Mouse (Mus musculus): ENCODE results near the gene Sectm1a.

- no peak for TF ChIP-seq MAX (IDR thresholded peaks at IDR 0.05)
- TF ChIP-seq MYOG (IDR thresholded peaks at IDR 0.05; ENCODE audit: control insufficient read depth, extremely low read depth, insufficient read length), result no peak
- no peak for TF ChIP-seq CTCF (IDR thresholded peaks at IDR 0.05; ENCODE audit: control insufficient read depth, insufficient read depth, insufficient read length)
Observed at GRCm38 (mm10) chr11:121090943-121091342, 9.9 kb upstream of the Sectm1a start.
